Mouse (Mus musculus) CH12.LX (cell line): ENCODE data around the gene Fam13c. TPM values are rescaled to one million over a fixed set of nuclear protein-coding genes. Genes with fewer than 3 reads are reported as not detected.

ENCODE experiments used
- DNase-seq: peaks from one replicate; pipeline ENCODE4 v3.0.0-alpha.2; 2013; ENCODE audit errors: extremely low read depth
- H3K27ac ChIP-seq: 2 replicates; pipeline ENCODE4 v1.5.1; 2012; ENCODE audit warnings: low read depth, mild to moderate bottlenecking, control low read depth, moderate library complexity; ENCODE audit not compliant: insufficient read depth
- H3K27me3 ChIP-seq: replicated peaks from 2 replicates; pipeline ENCODE3; 2012; ENCODE audit warnings: inconsistent platforms
- H3K36me3 ChIP-seq, 2 experiments: replicated peaks in 1 of 2; 2 replicates each; pipeline versions ENCODE3 to v1.6.1; 2012; ENCODE audit warnings: inconsistent platforms in 1 of 2, low read length in 1 of 2, mild to moderate bottlenecking in 1 of 2, mixed read lengths in 1 of 2, moderate library complexity in 1 of 2; ENCODE audit not compliant: control insufficient read depth in 1 of 2, insufficient read depth in 1 of 2
- H3K4me1 ChIP-seq, 2 experiments: 2 replicates each; pipeline ENCODE4 v1.6.1; 2012; ENCODE audit warnings: inconsistent platforms in 1 of 2, moderate library complexity in 1 of 2; ENCODE audit not compliant: insufficient read depth in 2 of 2, control insufficient read depth in 1 of 2
- H3K4me2 ChIP-seq: 2 replicates; pipeline ENCODE4 v1.6.1; 2012; ENCODE audit warnings: low read depth, mild to moderate bottlenecking, control low read depth; ENCODE audit not compliant: poor library complexity, insufficient read depth, severe bottlenecking
- H3K4me3 ChIP-seq, 3 experiments: fragments of 150-350 bp in 1 of 3; sonication (generic) in 1 of 3; replicated peaks in 1 of 3; 2 replicates each; pipeline versions ENCODE3 to v1.5.1; 2011 to 2012; ENCODE audit warnings: low read depth in 2 of 3, low read length in 2 of 3, mild to moderate bottlenecking in 2 of 3, moderate library complexity in 2 of 3, control low read depth in 1 of 3, improper control_type of control experiment in 1 of 3, inconsistent platforms in 1 of 3, mixed read lengths in 1 of 3; ENCODE audit not compliant: poor library complexity in 1 of 3
- H3K79me2 ChIP-seq: replicated peaks from 2 replicates; pipeline ENCODE4 v1.6.1; 2012; ENCODE audit warnings: mild to moderate bottlenecking, moderate library complexity; ENCODE audit not compliant: control insufficient read depth, poor library complexity, insufficient read depth, severe bottlenecking; ENCODE audit errors: extremely low read depth
- H3K9ac ChIP-seq: 2 replicates; pipeline ENCODE4 v1.6.1; 2012; ENCODE audit warnings: low read depth, mild to moderate bottlenecking, control low read depth, moderate library complexity; ENCODE audit not compliant: insufficient read depth
- H3K9me3 ChIP-seq: replicated peaks from 2 replicates; pipeline ENCODE3; 2012; ENCODE audit warnings: low read length, inconsistent platforms, mixed read lengths
- BHLHE40 ChIP-seq: IDR thresholded peaks from 2 replicates; pipeline ENCODE4 v1.6.1; 2011; ENCODE audit warnings: mild to moderate bottlenecking, low read depth, low read length, improper control_type of control experiment
- CHD1 ChIP-seq: IDR thresholded peaks from 2 replicates; pipeline ENCODE4 v1.6.1; 2012; ENCODE audit warnings: low read depth, low read length, improper control_type of control experiment, inconsistent platforms
- CTCF ChIP-seq, 2 experiments: IDR thresholded peaks in 1 of 2; conservative IDR thresholded peaks in 1 of 2; 2 replicates each; pipeline ENCODE4 v1.5.1; 2011 to 2012; ENCODE audit warnings: low read depth in 2 of 2, low read length in 2 of 2, improper control_type of control experiment in 1 of 2, inconsistent platforms in 1 of 2, mild to moderate bottlenecking in 1 of 2, moderate library complexity in 1 of 2
- ELF1 ChIP-seq: IDR thresholded peaks from 2 replicates; pipeline ENCODE4 v1.6.1; 2014; ENCODE audit warnings: low read depth, mild to moderate bottlenecking, inconsistent platforms, low read length, improper control_type of control experiment
- EP300 ChIP-seq: IDR thresholded peaks from 2 replicates; pipeline ENCODE4 v1.6.1; 2011; ENCODE audit warnings: low read length, improper control_type of control experiment
- ETS1 ChIP-seq: conservative IDR thresholded peaks from 2 replicates; pipeline ENCODE4 v1.6.1; 2012; ENCODE audit warnings: low read depth, mild to moderate bottlenecking, inconsistent platforms, low read length, improper control_type of control experiment, moderate library complexity
- JUN ChIP-seq: IDR thresholded peaks from 2 replicates; pipeline ENCODE4 v1.6.1; 2011; ENCODE audit warnings: low read depth, mild to moderate bottlenecking, low read length, improper control_type of control experiment, moderate library complexity; ENCODE audit not compliant: insufficient read depth
- KAT2A ChIP-seq: IDR thresholded peaks from 2 replicates; pipeline ENCODE4 v1.6.1; 2012; ENCODE audit warnings: low read length, improper control_type of control experiment, inconsistent platforms; ENCODE audit not compliant: insufficient replicate concordance
- MAZ ChIP-seq: IDR thresholded peaks from 2 replicates; pipeline ENCODE4 v1.6.1; 2012; ENCODE audit warnings: low read depth, mild to moderate bottlenecking, inconsistent platforms, low read length, improper control_type of control experiment, moderate library complexity
- MEF2A ChIP-seq: IDR thresholded peaks from 2 replicates; pipeline ENCODE4 v1.6.1; 2014; ENCODE audit warnings: low read depth, mild to moderate bottlenecking, inconsistent platforms, low read length, improper control_type of control experiment, borderline replicate concordance
- NRF1 ChIP-seq: IDR thresholded peaks from 2 replicates; pipeline ENCODE4 v1.6.1; 2014; ENCODE audit warnings: low read depth, mild to moderate bottlenecking, inconsistent platforms, low read length, improper control_type of control experiment, moderate library complexity
- RCOR1 ChIP-seq: conservative IDR thresholded peaks from 2 replicates; pipeline ENCODE4 v1.6.1; 2012; ENCODE audit warnings: low read depth, mild to moderate bottlenecking, inconsistent platforms, low read length, improper control_type of control experiment
- UBTF ChIP-seq: IDR thresholded peaks from 2 replicates; pipeline ENCODE4 v1.6.1; 2012; ENCODE audit warnings: low read depth, mild to moderate bottlenecking, inconsistent platforms, low read length, improper control_type of control experiment, moderate library complexity
- USF1 ChIP-seq: IDR thresholded peaks from 2 replicates; pipeline ENCODE4 v1.6.1; 2014; ENCODE audit warnings: low read depth, mild to moderate bottlenecking, inconsistent platforms, low read length, improper control_type of control experiment
- ZMIZ1 ChIP-seq: IDR thresholded peaks from 2 replicates; pipeline ENCODE4 v1.6.1; 2012; ENCODE audit warnings: low read depth, mild to moderate bottlenecking, inconsistent platforms, low read length, improper control_type of control experiment
- dilution Hi-C: fragments of 300-500 bp; cut with MboI; formaldehyde crosslinking; loops from 2 replicates; pipeline ENCODE4 v1.14.3; 2020; ENCODE audit warnings: low sequenced_read_pairs; ENCODE audit not compliant: extremely low pct_unique_long_range_greater_than_20kb, extremely low pct_ligation_motif_present
- in situ Hi-C: fragments of 300-500 bp; cut with MboI; formaldehyde crosslinking; loops from 3 replicates; pipeline ENCODE4 v1.14.3; 2019; ENCODE audit warnings: low sequenced_read_pairs, low pct_ligation_motif_present, low pct_unique_long_range_greater_than_20kb, mixed read lengths
- polyA plus RNA-seq: library from polyadenylated mRNA; unstranded; fragments of >175 nt; gene quantifications from 2 replicates; pipeline ENCODE4 v1.2.1, GENCODE M21; 2012; ENCODE audit warnings: low read depth; ENCODE audit not compliant: insufficient read length
- total RNA-seq, 2 experiments: library from RNA; depleted of rRNA; stranded (reverse); fragments of 300-350 nt in 1 of 2; fragments of >200 nt in 1 of 2; gene quantifications; 2 replicates each; pipeline ENCODE4 v1.2.3; 2012 to 2014

Fam13c gene
- total and polyA plus RNA-seq, 3 experiments, result not detected

GRCm38 (mm10) chr10:70537694-70538093 is 97.4 kb downstream of the Fam13c start:
- Histone ChIP-seq H3K4me1 (no peaks in the 10 kb centered on the region), H3K27me3 (no peaks in the 10 kb centered on the region), H3K27ac (no peak overlapping the region), H3K4me2 (no peak overlapping the region), H3K9ac (no peak overlapping the region), H3K36me3 (no peaks in the 10 kb centered on the region), H3K9me3 (peaks cover 82% of the 10 kb centered on the region), H3K4me3 (no peak overlapping the region), H3K79me2 (no peaks in the 10 kb centered on the region)
- TF ChIP-seq EP300, result no peak
- TF ChIP-seq ZMIZ1, result no peak
- no peak for TF ChIP-seq UBTF
- TF ChIP-seq RCOR1, result no peak
- no peak for TF ChIP-seq JUN
- TF ChIP-seq NRF1, result no peak
- no peak for TF ChIP-seq KAT2A
- TF ChIP-seq BHLHE40, result no peak
- no peak for TF ChIP-seq ETS1
- TF ChIP-seq MAZ, result no peak
- no peak for TF ChIP-seq USF1
- no peak for TF ChIP-seq CTCF (conservative IDR thresholded peaks at IDR 0.05 in 1 of 2, IDR thresholded peaks at IDR 0.05 in 1 of 2; ENCODE audit: low read depth in 2 of 2, low read length in 2 of 2)
- in situ Hi-C loops, result no loop called here
- DNase-seq, result no peak
- dilution Hi-C loops, result no loop called here

DNA sequence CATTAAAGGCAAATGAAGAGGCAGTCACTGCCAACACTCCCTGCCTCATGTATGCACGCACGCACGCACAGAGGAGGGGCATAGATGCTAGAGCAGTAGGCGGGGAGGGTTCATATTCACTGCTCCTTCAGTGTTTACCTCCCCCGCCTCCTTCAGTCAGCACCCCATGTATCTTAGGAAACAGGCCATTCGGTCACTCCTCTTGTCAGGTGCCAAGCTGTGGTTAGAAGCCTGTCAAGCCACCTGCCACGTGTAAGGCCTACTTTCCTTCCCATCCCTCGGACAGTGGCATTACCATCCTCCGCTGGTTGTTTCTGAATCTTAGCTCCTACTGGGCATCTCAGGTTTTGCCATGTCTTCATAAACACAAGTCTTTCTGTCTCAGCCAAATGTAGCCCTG is 99.0 kb downstream of the Fam13c start:
- H3K9me3 ChIP-seq, result peaks cover 83% of the 10 kb centered on the region
- dilution Hi-C loops, result no loop called here
- no peak overlapping the region for H3K9ac ChIP-seq
- no peak for TF ChIP-seq MEF2A
- TF ChIP-seq ELF1, result no peak
- TF ChIP-seq NRF1, result no peak
- TF ChIP-seq CHD1, result no peak
- H3K4me2 ChIP-seq, result no peak overlapping the region
- no peaks in the 10 kb centered on the region for H3K36me3 ChIP-seq
- no peaks in the 10 kb centered on the region for H3K4me1 ChIP-seq
- H3K27me3 ChIP-seq, result no peaks in the 10 kb centered on the region
- no peak overlapping the region for H3K27ac ChIP-seq
- no peak for DNase-seq
- no peaks in the 10 kb centered on the region for H3K79me2 ChIP-seq
- in situ Hi-C loops, result no loop called here
- no peak overlapping the region for H3K4me3 ChIP-seq
